Mouse (Mus musculus) olfactory bulb, adult 2 months (tissue): ENCODE data around the gene Kif24.

ENCODE experiments used
- CTCF ChIP-seq: fragments of 200-500 bp; IDR thresholded peaks from 2 replicates; pipeline ENCODE4 v1.5.1; 2012; ENCODE audit warnings: low read depth, mild to moderate bottlenecking, low read length, moderate library complexity; ENCODE audit not compliant: insufficient read depth
- POLR2A ChIP-seq: fragments of 200-500 bp; IDR thresholded peaks from 2 replicates; pipeline ENCODE4 v1.6.1; 2012; ENCODE audit warnings: mild to moderate bottlenecking, low read depth, low read length, moderate library complexity; ENCODE audit not compliant: insufficient read depth

- TF ChIP-seq POLR2A (no peak), CTCF (no peak)
Measured at GRCm38 (mm10) chr4:41359358-41359757, 105.3 kb downstream of the Kif24 start.
